Mouse (Mus musculus) liver, postnatal 0 days (tissue): ENCODE measurements at regions not wholly inside any gene's neighbourhood (a gene's known extent, or its start where the extent isn't known, plus 50 kb on each side); places are given as distances from the start of the nearest gene placed in this dataset.

Experiments
- ATAC-seq: fragments of 200-750 bp; cut with Nextera tagmentation; 2 replicates; pipeline ENCODE4 v1.8.0; 2017; ENCODE audit warnings: mild to moderate bottlenecking, moderate library complexity
- DNase-seq: peaks from one replicate; pipeline ENCODE4 v3.0.0-alpha.2; 2016
- H3K27ac ChIP-seq: fragments of 300-500 bp; sonication (generic); 2 replicates; pipeline ENCODE4 v1.5.1; 2014; ENCODE audit warnings: antibody characterized with exemption, moderate library complexity, mild to moderate bottlenecking, low read depth
- H3K27me3 ChIP-seq: fragments of 300-500 bp; sonication (generic); 2 replicates; pipeline ENCODE4 v1.6.1; 2014; ENCODE audit warnings: low read length, control low read depth, mixed read lengths; ENCODE audit not compliant: insufficient read depth
- H3K36me3 ChIP-seq: fragments of 300-500 bp; sonication (generic); replicated peaks from 2 replicates; pipeline ENCODE4 v1.6.1; 2014; ENCODE audit warnings: mild to moderate bottlenecking, control low read depth, low read length, moderate library complexity, mixed read lengths; ENCODE audit not compliant: insufficient read depth
- H3K4me1 ChIP-seq: fragments of 300-500 bp; sonication (generic); 2 replicates; pipeline ENCODE4 v1.6.1; 2014; ENCODE audit warnings: antibody characterized with exemption, mild to moderate bottlenecking, control low read depth; ENCODE audit not compliant: insufficient read depth
- H3K4me2 ChIP-seq: fragments of 300-500 bp; sonication (generic); 2 replicates; pipeline ENCODE4 v1.6.1; 2014; ENCODE audit warnings: low read depth, mild to moderate bottlenecking, low read length, moderate library complexity, mixed read lengths
- H3K4me3 ChIP-seq: fragments of 300-500 bp; sonication (generic); 2 replicates; pipeline ENCODE4 v1.5.1; 2014; ENCODE audit warnings: low read depth, low read length
- H3K9ac ChIP-seq: fragments of 300-500 bp; sonication (generic); replicated peaks from 2 replicates; pipeline ENCODE4 v1.6.1; 2014; ENCODE audit warnings: mild to moderate bottlenecking, moderate library complexity
- H3K9me3 ChIP-seq: fragments of 300-500 bp; sonication (generic); 2 replicates; pipeline ENCODE4 v1.6.1; 2016; ENCODE audit warnings: mild to moderate bottlenecking, control low read depth, low read length, mixed read lengths
- CTCF ChIP-seq: sonication (generic); IDR thresholded peaks from 2 replicates; pipeline ENCODE4 v1.5.1; 2016; ENCODE audit warnings: antibody characterized with exemption, low read depth
- EP300 ChIP-seq: IDR thresholded peaks from 2 replicates; pipeline ENCODE4 v1.6.1; 2016; ENCODE audit warnings: antibody characterized with exemption, low read depth, mild to moderate bottlenecking
- WGBS: fragments of 180-500 bp; shearing (Covaris S2); extraction: QIAGEN DNeasy Blood & Tissue Kit; methylation state at CpG from one replicate; pipeline ENCODE4 v1.1.7; 2014; ENCODE audit not compliant: insufficient replicate concordance; 5-methylcytosine and 5-hydroxymethylcytosine counted together

DNA sequence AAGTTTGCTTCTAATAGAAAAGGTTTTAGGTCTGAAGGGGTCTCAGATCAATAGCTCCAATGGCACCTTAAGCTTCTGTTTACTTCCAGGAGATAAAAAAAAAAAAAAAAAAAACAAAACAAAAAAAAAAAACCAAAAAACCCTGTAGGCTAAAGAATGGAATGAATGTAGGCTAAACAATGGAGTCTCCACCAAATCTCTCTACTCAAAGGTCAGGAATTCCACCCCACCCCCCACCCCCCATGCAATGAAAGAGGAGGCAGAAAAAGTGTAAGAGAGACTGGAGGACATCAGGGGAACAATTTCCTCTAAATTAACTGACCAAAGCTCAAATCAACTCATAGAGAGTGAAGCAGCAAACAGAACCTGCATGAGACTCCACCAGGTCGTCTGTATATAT, 122.1 kb upstream of the Sel1l start:
- TF ChIP-seq EP300 (no peak), CTCF (no peak)
- Histone ChIP-seq H3K9me3 (no peaks in the 10 kb centered on the region), H3K4me3 (no peak overlapping the region), H3K4me1 (no peaks in the 10 kb centered on the region), H3K4me2 (no peak overlapping the region), H3K27me3 (no peaks in the 10 kb centered on the region), H3K9ac (no peak overlapping the region), H3K36me3 (no peaks in the 10 kb centered on the region), H3K27ac (no peak overlapping the region)
- WGBS = 31% methylated on average over 1 of the region's 1 CpGs
- DNase-seq = no peak
- ATAC-seq = no peak

DNA sequence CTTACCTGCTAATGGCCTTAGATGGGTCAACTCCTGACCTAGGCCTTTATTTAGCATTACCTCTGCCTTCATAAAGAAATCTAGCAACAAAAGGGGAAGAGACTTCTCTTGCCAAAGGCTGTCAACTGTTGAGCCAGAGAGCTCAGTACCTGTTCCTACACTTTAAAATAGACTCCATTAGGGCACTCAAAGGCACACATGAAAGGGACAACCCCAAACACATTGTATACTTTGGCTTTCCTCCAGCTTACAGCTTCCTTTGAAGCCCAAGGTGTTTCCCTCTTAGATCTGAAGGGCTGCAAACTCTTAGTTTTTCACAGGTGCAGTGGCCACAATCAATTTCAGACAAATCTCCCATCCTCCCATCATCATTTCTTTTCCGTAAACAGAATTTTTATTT, 117.0 kb upstream of the Sel1l start:
- Histone ChIP-seq H3K27me3 (no peaks in the 10 kb centered on the region), H3K9me3 (no peaks in the 10 kb centered on the region)

DNA sequence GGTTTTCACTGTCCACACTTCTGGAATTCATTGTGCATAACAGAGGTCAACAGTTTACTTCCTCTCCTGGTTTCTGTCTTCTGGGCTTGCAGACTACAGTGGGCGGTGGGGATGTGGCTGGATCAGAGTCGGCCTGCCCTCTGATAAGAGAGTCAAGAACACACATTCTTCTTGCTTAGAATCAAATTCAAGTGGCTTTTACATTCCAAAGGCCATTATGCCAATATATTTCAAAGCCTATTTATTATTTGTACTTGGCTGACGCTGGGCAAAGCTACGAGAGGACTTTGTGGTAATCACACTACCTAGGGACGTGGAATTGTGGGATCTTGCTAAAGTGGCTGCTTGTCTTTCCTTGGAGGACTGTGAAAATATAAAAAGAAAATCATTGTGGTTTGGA, 114.3 kb upstream of the Sel1l start:
- Histone ChIP-seq H3K4me1 (no peaks in the 10 kb centered on the region), H3K4me2 (no peak overlapping the region), H3K27ac (no peak overlapping the region), H3K9me3 (no peaks in the 10 kb centered on the region), H3K36me3 (no peaks in the 10 kb centered on the region), H3K27me3 (no peaks in the 10 kb centered on the region), H3K4me3 (no peak overlapping the region), H3K9ac (no peak overlapping the region)
- 62% methylated on average over 5 of the region's 5 CpGs for WGBS
- no peak for ATAC-seq
- no peak for DNase-seq
- TF ChIP-seq CTCF (no peak), EP300 (no peak)

More for the DNA sequence above, 117.0 kb upstream of the Sel1l start:
- TF ChIP-seq CTCF (no peak), EP300 (no peak)
- DNase-seq = no peak
- Histone ChIP-seq H3K27ac (no peak overlapping the region), H3K36me3 (no peaks in the 10 kb centered on the region), H3K4me2 (no peak overlapping the region), H3K4me3 (no peak overlapping the region), H3K9ac (no peak overlapping the region), H3K4me1 (no peaks in the 10 kb centered on the region)
- ATAC-seq = no peak
- WGBS = 72% methylated on average over 1 of the region's 1 CpGs

DNA sequence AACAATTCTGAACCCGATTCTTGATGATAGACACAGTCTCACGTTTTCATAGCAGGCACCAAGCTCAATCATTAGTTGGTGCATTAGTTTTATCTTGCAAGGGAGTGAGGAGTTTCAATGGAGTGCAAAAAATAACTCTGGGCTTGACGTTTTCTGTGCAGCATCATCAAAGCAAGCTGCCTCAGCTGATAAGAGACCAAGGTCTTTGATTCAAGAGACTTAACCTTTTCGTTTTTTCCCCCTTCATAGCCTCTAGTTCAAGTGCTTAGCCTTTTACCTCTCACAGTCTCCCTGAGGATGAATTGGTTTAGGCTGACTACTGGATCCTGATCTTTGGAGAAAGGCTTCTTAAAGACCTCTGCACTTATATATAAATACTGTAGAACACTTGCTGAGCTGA, 109.1 kb upstream of the Sel1l start:
- H3K4me3 ChIP-seq = no peak overlapping the region
- TF ChIP-seq CTCF (no peak), EP300 (no peak)
- 43% methylated on average over 4 of the region's 4 CpGs for WGBS
- no peaks in the 10 kb centered on the region for H3K4me1 ChIP-seq
- DNase-seq (no peak), ATAC-seq (no peak)
- no peaks in the 10 kb centered on the region for H3K9me3 ChIP-seq
- no peak overlapping the region for H3K27ac ChIP-seq
- H3K9ac ChIP-seq = no peak overlapping the region
- no peak overlapping the region for H3K4me2 ChIP-seq
- H3K36me3 ChIP-seq = no peaks in the 10 kb centered on the region
- H3K27me3 ChIP-seq = no peaks in the 10 kb centered on the region

DNA sequence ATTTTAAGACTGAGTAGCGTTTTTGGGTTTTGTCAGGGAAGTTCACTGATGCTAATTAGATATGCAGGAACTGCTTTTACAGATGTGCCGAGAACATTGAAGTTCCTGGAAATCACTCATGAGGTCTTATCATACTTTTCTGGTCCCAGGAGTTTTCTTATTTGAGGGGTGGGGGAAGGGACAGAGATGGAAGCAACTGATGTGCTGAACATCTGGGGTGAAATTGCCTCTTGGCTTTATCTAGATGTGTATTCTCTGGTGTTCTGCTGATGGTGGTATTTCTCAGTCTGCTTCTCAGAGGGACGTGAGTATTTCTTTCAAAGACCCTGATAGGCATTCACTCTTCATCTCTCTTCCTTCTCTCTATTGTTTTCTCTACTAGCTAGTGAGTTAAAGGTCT, 107.5 kb upstream of the Sel1l start:
- no peak overlapping the region for H3K4me3 ChIP-seq
- H3K9ac ChIP-seq = no peak overlapping the region
- TF ChIP-seq EP300 (no peak), CTCF (no peak)
- H3K36me3 ChIP-seq = no peaks in the 10 kb centered on the region
- ATAC-seq (no peak), DNase-seq (no peak)
- 51% methylated on average over 3 of the region's 3 CpGs for WGBS
- no peaks in the 10 kb centered on the region for H3K4me1 ChIP-seq
- H3K27ac ChIP-seq = no peak overlapping the region
- H3K4me2 ChIP-seq = no peak overlapping the region
- H3K27me3 ChIP-seq = no peaks in the 10 kb centered on the region
- H3K9me3 ChIP-seq = no peaks in the 10 kb centered on the region

DNA sequence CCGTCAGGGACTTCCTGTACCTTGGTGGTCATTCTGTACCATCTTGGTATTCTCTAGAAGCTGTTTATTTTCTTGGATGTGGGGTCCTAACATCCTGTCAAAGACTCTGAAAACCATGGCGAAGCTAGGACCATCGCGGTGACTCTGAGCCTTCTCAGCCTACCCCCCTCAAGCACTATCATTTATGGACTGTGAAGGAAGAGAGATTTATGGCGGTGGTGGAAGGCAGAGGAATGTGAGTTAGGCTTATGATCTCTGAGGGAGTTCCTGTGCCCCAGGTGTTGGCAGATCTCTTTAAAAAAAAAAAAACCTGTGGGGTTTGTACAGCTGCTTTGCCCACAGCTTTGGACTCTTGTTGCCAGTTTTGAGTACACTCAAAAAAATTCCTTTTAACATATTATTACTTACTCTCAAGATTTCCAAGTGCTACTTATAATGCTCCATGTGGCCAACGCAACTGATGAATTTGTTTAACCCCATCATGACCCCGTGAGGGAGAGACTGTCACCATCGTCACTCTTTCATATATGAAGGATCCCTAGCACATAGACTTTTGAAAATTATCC, 99.7 kb upstream of the Sel1l start:
- no peak for ATAC-seq

DNA sequence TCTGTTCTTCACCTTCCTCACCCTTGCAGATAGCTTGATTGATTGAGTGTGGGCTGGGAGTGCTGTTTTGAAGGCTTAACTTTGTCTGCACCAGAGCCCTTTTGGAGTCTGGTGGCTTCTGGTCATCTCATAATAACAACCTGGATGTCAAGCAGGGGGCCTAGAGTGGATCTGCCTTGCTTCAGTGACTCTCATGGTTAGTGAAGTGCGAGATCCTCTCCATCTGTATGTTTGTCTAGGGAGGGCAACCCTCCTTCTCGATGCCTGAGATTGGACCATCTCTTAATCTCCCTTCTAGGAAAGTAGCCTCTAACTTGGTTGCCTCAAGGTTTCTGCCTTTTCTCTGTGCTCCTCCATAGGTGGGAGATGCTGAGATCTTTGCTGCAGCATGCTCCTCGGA, 99.0 kb upstream of the Sel1l start:
- Histone ChIP-seq H3K9me3 (no peaks in the 10 kb centered on the region), H3K27ac (no peak overlapping the region), H3K9ac (no peak overlapping the region), H3K4me2 (no peak overlapping the region), H3K36me3 (no peaks in the 10 kb centered on the region), H3K4me1 (no peaks in the 10 kb centered on the region), H3K4me3 (no peak overlapping the region), H3K27me3 (no peaks in the 10 kb centered on the region)
- DNase-seq (no peak), ATAC-seq (no peak)
- WGBS = 59% methylated on average over 3 of the region's 3 CpGs
- TF ChIP-seq CTCF = no peak
- TF ChIP-seq EP300 = no peak

More for the DNA sequence above, 99.7 kb upstream of the Sel1l start:
- H3K27me3 ChIP-seq = no peaks in the 10 kb centered on the region
- no peaks in the 10 kb centered on the region for H3K9me3 ChIP-seq
- 70% methylated on average over 8 of the region's 8 CpGs for WGBS
- H3K4me1 ChIP-seq = no peaks in the 10 kb centered on the region
- H3K4me2 ChIP-seq = no peak overlapping the region
- no peak overlapping the region for H3K4me3 ChIP-seq
- H3K27ac ChIP-seq = no peak overlapping the region
- TF ChIP-seq EP300 (no peak), CTCF (no peak)
- no peak overlapping the region for H3K9ac ChIP-seq
- DNase-seq = no peak
- no peaks in the 10 kb centered on the region for H3K36me3 ChIP-seq
